Mouse (Mus musculus): ENCODE data around the gene Vwa8.

The Vwa8 gene

DNA sequence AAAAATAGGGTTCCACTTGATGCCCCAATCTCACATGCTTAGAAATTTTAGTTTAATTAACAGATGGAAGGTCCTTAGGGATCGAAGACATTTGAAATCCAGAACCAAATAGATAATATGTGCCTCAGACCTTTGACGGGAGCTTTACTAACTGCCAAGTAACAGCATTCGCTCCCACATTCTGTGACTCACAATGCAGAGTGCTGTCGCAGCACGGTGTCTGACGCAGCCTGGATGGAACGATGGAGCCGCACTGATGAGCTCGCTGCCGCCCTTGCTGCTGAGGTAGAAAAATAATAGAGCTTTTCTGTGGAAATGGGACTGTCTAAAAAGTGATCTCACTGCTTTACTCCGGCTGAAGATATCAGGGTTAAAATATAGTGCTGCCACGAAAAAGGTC, 248.3 kb downstream of the Vwa8 start:
- no peak for DNase-seq

- peak; percentile 83 to 90 for DNase-seq
These were observed 258.0 kb downstream of the Vwa8 start for GRCm38 (mm10) chr14:79106655-79107515.

DNA sequence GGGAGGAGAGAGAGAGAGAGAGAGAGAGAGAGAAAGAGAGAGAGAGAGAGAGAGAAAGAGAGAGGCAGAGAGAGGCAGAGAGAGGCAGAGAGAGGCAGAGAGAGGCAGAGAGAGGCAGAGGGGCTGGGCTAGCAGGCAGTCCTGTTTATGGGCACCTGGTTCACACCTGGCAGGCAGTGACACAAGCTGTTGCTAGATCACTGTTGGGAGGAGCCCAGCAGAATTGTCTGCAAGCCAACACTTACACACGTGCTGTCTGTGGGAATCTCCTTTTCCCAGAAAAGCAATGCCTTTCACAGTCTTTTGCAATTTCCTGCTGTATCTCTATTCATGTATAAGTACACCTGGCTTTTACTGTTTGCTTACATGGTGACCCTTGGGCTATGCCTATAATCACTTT, 260.5 kb downstream of the Vwa8 start:
- peak in 1 of 2 experiments; percentile 35 for DNase-seq

- DNase-seq: no peak
These were observed 261.2 kb downstream of the Vwa8 start for GRCm38 (mm10) chr14:79110012-79110411.

- DNase-seq: no peak
These were observed 263.2 kb downstream of the Vwa8 start for GRCm38 (mm10) chr14:79112050-79112449.

GRCm38 (mm10) chr14:79114526-79115383, 265.9 kb downstream of the Vwa8 start:
- DNase-seq: no peak

- DNase-seq: no peak
These were observed 269.6 kb downstream of the Vwa8 start for GRCm38 (mm10) chr14:79118457-79118856.

DNA sequence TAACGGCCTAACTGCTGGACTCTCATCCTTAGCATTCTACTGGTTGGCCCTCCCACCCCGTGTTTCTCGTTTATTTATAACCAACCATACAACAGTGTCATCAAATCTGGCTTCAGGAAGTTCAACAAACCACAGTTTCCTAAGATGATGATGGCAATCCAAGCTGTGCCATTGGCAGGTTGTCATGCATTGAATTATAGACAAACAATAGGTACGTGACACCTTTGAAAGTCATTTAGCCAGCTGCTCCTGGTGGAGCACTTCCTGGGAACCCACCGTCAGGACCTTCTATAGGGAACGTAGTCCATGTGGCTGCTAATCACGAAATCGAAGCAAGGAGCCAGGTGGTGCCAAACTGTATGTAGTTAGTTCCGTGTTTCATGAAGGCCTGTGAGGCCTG, 270.5 kb downstream of the Vwa8 start:
- DNase-seq: no peak

- DNase-seq: no peak
These were observed 271.8 kb downstream of the Vwa8 start for GRCm38 (mm10) chr14:79120681-79121080.

- DNase-seq: no peak
These were observed 274.6 kb downstream of the Vwa8 start for GRCm38 (mm10) chr14:79123466-79123865.

GRCm38 (mm10) chr14:79124643-79125042, 275.8 kb downstream of the Vwa8 start:
- DNase-seq: peak; percentile 57 to 65

DNA sequence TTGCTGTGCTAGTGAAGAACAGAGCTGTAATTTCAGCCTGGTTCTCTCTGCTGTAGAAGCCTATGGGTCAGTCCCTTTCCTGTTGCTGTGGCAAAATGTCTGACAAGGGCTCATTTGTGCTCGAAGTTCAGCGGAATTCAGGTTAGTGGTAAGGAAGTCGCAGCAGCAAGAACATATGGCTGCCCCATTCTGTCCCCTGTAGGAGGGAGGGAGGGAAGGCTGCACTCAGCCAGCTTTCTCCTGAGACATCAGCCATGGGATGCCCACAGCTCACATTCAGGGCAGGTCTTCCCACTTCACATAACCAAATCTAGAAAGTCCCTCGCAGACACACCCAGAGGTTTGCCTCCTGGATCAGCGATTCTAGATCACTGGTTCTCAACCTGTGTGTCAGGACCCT, 277.3 kb downstream of the Vwa8 start:
- DNase-seq: peak in 1 of 2 experiments; percentile 58

- peak; percentile 38 to 45 for DNase-seq
These were observed 286.1 kb downstream of the Vwa8 start for GRCm38 (mm10) chr14:79134891-79135334.

- DNase-seq: no peak
These were observed 286.6 kb downstream of the Vwa8 start for GRCm38 (mm10) chr14:79135441-79135840.

- DNase-seq: no peak
These were observed 287.7 kb downstream of the Vwa8 start for GRCm38 (mm10) chr14:79136585-79136984.

DNA sequence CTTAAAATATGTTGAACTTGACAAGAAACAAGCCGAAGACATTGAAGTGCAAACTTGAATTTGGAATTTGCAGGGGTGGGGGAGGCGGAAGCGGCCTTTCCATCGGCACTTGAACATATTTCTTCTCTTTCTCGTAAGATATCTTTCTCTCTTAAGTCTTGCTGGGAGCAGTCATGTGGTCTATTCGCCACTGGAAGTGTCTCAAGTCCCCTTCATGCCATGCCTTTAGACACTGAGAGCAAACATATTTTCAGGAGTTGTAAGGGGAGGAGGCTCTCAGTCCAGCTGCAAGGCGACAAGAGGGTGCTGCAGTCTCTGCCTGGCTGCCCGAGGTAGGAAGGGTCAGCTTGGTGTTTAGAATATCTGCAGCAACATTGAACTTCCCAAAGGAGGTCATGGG, 288.2 kb downstream of the Vwa8 start:
- no peak for DNase-seq

DNA sequence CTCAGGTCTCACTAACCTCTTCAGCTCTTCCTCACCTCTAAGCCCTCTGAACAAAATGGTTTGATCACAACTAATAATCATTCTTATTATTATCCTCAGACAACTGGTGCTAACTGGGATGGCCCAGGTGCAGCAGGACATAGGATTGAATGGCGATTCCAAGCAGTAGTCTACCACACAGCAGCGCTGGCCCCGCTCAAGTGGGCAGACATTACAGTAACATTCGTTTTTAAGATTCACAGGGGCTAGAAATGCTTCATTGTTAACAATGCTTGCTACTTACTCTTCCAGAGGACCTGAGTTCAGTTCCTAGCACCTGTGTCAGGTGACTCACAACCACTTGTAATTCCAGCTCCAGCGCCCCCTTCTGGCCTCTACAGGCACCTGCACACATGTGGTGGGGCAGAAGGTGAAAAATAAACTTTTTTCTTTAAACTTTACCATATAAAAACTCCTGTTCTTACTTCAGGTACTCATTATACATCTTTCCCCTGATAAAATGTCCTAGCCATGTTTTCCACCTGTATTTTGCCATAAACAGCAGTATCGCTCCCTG, 290.3 kb downstream of the Vwa8 start:
- DNase-seq: no peak

DNA sequence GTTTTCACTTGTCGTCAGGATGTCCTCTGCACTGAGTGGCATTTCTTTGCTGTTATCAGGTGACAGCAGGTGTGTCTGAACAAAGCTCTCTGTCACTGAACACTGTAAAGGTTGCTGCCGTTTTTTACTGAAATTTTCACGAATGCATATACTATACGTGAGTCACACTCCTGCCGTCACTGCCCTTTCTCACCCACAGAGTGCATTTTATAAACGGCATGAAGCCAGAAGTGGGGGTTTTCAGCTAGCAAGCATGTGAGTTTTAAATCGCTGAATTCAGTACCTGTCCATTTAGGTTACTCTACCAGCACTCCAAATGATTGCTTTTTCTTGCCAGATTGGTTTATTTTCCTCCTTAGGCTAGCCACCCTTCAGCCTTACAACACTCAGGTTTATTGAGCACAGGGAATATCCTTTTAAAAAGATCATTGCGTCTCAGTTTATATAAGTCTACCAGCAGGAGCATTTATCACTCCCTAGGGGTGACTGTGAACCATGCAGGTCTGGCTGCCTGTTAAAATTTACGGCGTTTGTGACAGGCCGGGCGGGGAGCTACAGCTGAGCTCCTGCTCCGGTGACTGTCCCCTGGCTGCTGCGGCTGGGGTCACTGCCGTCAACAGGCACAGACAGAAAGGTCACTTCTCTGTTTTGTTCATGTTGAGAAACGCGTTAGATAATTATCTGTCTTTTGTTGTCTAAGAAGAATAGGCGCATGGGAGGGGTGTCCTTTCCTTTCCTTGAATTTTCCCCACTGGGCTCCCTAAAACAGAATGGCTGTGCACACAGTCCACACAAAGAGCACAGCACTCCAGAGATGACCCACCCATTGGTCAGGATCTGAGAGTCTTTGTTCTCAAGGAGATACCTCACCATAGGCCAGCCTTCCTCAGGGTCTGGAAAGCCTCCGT, 291.3 kb downstream of the Vwa8 start:
- DNase-seq: peak; percentile 38 to 45

- peak; percentile 64 to 67 for DNase-seq
These were observed 292.0 kb downstream of the Vwa8 start for GRCm38 (mm10) chr14:79140826-79141219.

- peak; percentile 74 to 80 for DNase-seq
These were observed 293.5 kb downstream of the Vwa8 start for GRCm38 (mm10) chr14:79142342-79142741.

DNA sequence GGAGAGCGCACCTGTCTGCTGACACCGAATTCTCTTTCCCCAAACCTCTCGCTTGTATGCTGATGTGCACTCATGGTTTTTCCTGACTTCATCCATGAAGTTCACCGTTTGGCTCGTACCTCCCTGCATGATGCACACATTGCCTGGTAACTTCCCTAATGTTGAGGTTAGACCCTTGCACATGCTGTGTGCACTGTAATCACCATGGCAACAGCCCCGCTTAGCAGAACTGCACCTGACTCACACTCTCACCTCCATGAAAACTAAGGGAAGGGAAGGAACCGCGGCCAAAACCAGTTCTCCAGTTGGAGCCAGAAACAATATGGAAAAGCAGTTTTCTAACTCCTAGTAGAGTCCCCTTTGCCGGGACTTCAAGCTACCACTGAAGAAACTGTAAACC, 294.8 kb downstream of the Vwa8 start:
- no peak for DNase-seq

Data from cerebellum, adult 18-20 months (tissue).